Mouse (Mus musculus) retina, embryonic 14.5 days (tissue): Measurements from ENCODE around the gene Rfc2.
"Not testable (repeated sequence)": the region's sequence is repeated elsewhere in the genome, so short reads cannot be mapped to it uniquely, and the experiment has no call there.

Source experiments
- DNase-seq: peaks from one replicate; pipeline ENCODE4 v3.0.0-alpha.2; 2015; ENCODE audit warnings: low spot score

Rfc2 gene

GRCm38 (mm10) chr5:134648976-134649375 is 67.8 kb downstream of the Rfc2 start:
- not testable (repeated sequence) for DNase-seq

- DNase-seq = peak; percentile 47
Observed at GRCm38 (mm10) chr5:134650926-134651325, 69.8 kb downstream of the Rfc2 start.
